Mouse (Mus musculus): ENCODE measurements around the gene Tmem132d.
"Not testable (repeated sequence)": the region's sequence is repeated elsewhere in the genome, so short reads cannot be mapped to it uniquely, and the experiment has no call there.

Gene Tmem132d

GRCm38 (mm10) chr5:128090578-128090977 lies 342.3 kb downstream of the Tmem132d start:
- no peak for DNase-seq (ENCODE audit: low spot score)

GRCm38 (mm10) chr5:128075456-128075855 lies 357.4 kb downstream of the Tmem132d start:
- no peak for DNase-seq (ENCODE audit: low spot score)

- DNase-seq (ENCODE audit: low spot score) = peak; percentile 56
Observed at GRCm38 (mm10) chr5:128072616-128073015, 360.3 kb downstream of the Tmem132d start.

- DNase-seq (ENCODE audit: low spot score) = no peak
Observed at GRCm38 (mm10) chr5:128041781-128042180, 391.1 kb downstream of the Tmem132d start.

- no peak for DNase-seq (ENCODE audit: low spot score)
Observed at GRCm38 (mm10) chr5:128040036-128040435, 392.8 kb downstream of the Tmem132d start.

- DNase-seq (ENCODE audit: low spot score) = peak; percentile 22
Observed at GRCm38 (mm10) chr5:128027076-128027475, 405.8 kb downstream of the Tmem132d start.

- no peak for DNase-seq (ENCODE audit: low spot score)
Observed at GRCm38 (mm10) chr5:128004666-128005065, 428.2 kb downstream of the Tmem132d start.

GRCm38 (mm10) chr5:127996526-127997245 lies 436.2 kb downstream of the Tmem132d start:
- DNase-seq (ENCODE audit: low spot score) = no peak

GRCm38 (mm10) chr5:127993460-127993859 lies 439.4 kb downstream of the Tmem132d start:
- DNase-seq (ENCODE audit: low spot score) = no peak

- DNase-seq (ENCODE audit: low spot score) = no peak
Observed at GRCm38 (mm10) chr5:127990826-127991225, 442.1 kb downstream of the Tmem132d start.

- DNase-seq (ENCODE audit: low spot score) = not testable (repeated sequence)
Observed at GRCm38 (mm10) chr5:127980003-127980358, 452.9 kb downstream of the Tmem132d start.

GRCm38 (mm10) chr5:127979329-127980002 lies 453.4 kb downstream of the Tmem132d start:
- peak; percentile 34 for DNase-seq (ENCODE audit: low spot score)

- DNase-seq (ENCODE audit: low spot score) = peak; percentile 27
Observed at GRCm38 (mm10) chr5:127976661-127977060, 456.2 kb downstream of the Tmem132d start.

- no peak for DNase-seq (ENCODE audit: low spot score)
Observed at GRCm38 (mm10) chr5:127965700-127966099, 467.2 kb downstream of the Tmem132d start.

GRCm38 (mm10) chr5:127962656-127963055 lies 470.2 kb downstream of the Tmem132d start:
- DNase-seq (ENCODE audit: low spot score) = no peak

GRCm38 (mm10) chr5:127956511-127957097 lies 476.3 kb downstream of the Tmem132d start:
- no peak for DNase-seq (ENCODE audit: low spot score)

GRCm38 (mm10) chr5:127954231-127954790 lies 478.6 kb downstream of the Tmem132d start:
- DNase-seq (ENCODE audit: low spot score) = no peak

- no peak for DNase-seq (ENCODE audit: low spot score)
Observed at GRCm38 (mm10) chr5:127952800-127953199, 480.1 kb downstream of the Tmem132d start.

GRCm38 (mm10) chr5:127950574-127950973 lies 482.3 kb downstream of the Tmem132d start:
- peak; percentile 8 for DNase-seq (ENCODE audit: low spot score)

- DNase-seq (ENCODE audit: low spot score) = peak; percentile 62
Observed at GRCm38 (mm10) chr5:127947275-127947674, 485.6 kb downstream of the Tmem132d start.

- DNase-seq (ENCODE audit: low spot score) = not testable (repeated sequence)
Observed at GRCm38 (mm10) chr5:127942171-127942570, 490.7 kb downstream of the Tmem132d start.

GRCm38 (mm10) chr5:127937914-127938313 lies 495.0 kb downstream of the Tmem132d start:
- peak; percentile 9 for DNase-seq (ENCODE audit: low spot score)

GRCm38 (mm10) chr5:127929687-127930086 lies 503.2 kb downstream of the Tmem132d start:
- DNase-seq (ENCODE audit: low spot score) = no peak

Data from embryo, embryonic 10.5 days (tissue).